Mouse (Mus musculus): ENCODE results near the gene Spdl1. TPM values are rescaled to one million over a fixed set of nuclear protein-coding genes. Genes with fewer than 3 reads are reported as not detected.

The Spdl1 gene
- polyA plus RNA-seq, 1 experiment from 2014 or later, result 21.8 TPM

DNA sequence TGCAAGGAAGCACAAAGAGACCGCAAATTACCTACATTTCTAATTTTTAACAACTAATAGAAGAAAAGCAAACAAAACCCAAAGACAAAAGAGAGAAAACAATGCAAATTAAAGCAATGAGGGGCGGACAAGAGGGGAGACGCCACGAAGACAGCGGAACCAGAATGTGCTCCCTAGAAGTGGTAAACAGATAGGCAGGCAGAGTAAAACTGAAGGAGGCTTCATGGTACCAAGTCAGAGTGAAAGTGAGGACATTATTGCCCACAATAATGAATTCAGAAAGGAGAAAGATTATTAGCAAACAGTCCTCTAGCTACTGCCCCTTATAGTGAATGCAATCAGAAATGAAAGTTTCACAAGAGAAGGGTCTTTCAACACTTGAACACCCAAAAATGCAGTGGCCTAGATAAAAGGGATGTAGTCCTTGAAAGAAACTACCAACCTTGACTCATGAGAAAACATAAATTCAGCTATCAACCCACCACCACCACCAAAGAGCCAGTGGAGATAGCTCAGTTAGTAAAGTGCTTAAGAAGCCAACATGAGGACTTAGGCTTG, 70.8 kb downstream of the Spdl1 start:
- Histone ChIP-seq H3K36me3 (ENCODE audit: control insufficient read depth, insufficient read depth, low read length) (no peaks in the 10 kb centered on the region), H3K9me3 (ENCODE audit: control insufficient read depth, low read depth, low read length) (no peaks in the 10 kb centered on the region), H3K4me1 (ENCODE audit: control insufficient read depth, insufficient read depth, low read length) (no peaks in the 10 kb centered on the region), H3K9ac (replicated peaks; ENCODE audit: low read depth, low read length) (no peak overlapping the region), H3K4me3 (ENCODE audit: low read depth, low read length) (no peak overlapping the region), H3K4me2 (replicated peaks; ENCODE audit: low read depth, low read length) (no peak overlapping the region), H3K27ac (ENCODE audit: low read length) (no peak overlapping the region), H3K27me3 (ENCODE audit: control insufficient read depth, insufficient read depth, low read length) (no peaks in the 10 kb centered on the region)
- 88% methylated on average over 5 of the region's 5 CpGs for WGBS
- ATAC-seq (ENCODE audit: insufficient number of reproducible peaks, insufficient read depth, low FRiP score, low read depth), result no peak

GRCm38 (mm10) chr11:34762125-34762524, 71.3 kb downstream of the Spdl1 start:
- Histone ChIP-seq H3K27me3 (ENCODE audit: control insufficient read depth, insufficient read depth, low read length) (no peaks in the 10 kb centered on the region), H3K4me3 (ENCODE audit: low read depth, low read length) (no peak overlapping the region), H3K9ac (replicated peaks; ENCODE audit: low read depth, low read length) (no peak overlapping the region), H3K4me1 (ENCODE audit: control insufficient read depth, insufficient read depth, low read length) (no peaks in the 10 kb centered on the region), H3K9me3 (ENCODE audit: control insufficient read depth, low read depth, low read length) (no peaks in the 10 kb centered on the region), H3K27ac (ENCODE audit: low read length) (no peak overlapping the region), H3K36me3 (ENCODE audit: control insufficient read depth, insufficient read depth, low read length) (no peaks in the 10 kb centered on the region), H3K4me2 (replicated peaks; ENCODE audit: low read depth, low read length) (no peak overlapping the region)
- 86% methylated on average over 6 of the region's 6 CpGs for WGBS
- ATAC-seq (ENCODE audit: insufficient number of reproducible peaks, insufficient read depth, low FRiP score, low read depth), result no peak

DNA sequence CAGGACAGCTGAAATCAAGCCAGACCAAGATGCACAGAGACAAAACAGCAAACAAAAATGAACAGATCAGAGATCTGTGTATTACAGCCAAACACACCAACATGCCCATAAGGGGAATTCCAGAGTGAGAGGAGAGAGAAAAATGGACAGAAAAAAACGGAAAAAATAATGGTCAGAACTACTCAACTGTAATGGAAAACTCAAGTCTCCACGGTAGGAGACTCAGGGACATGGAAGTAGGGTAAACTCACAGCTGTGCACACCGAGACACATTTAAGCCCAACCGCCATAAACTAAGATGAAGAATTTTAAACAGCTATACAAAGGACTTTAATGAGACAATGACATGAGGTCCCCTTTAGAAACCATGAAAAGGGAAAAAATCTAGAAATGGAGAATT, 73.9 kb downstream of the Spdl1 start:
- no peak overlapping the region for H3K27ac ChIP-seq (ENCODE audit: low read length)
- WGBS, result 69% methylated on average over 4 of the region's 4 CpGs
- ATAC-seq (ENCODE audit: insufficient number of reproducible peaks, insufficient read depth, low FRiP score, low read depth), result no peak
- no peak overlapping the region for H3K4me2 ChIP-seq (replicated peaks; ENCODE audit: low read depth, low read length)
- no peak overlapping the region for H3K4me3 ChIP-seq (ENCODE audit: low read depth, low read length)
- no peak overlapping the region for H3K9ac ChIP-seq (replicated peaks; ENCODE audit: low read depth, low read length)
- H3K36me3 ChIP-seq (ENCODE audit: control insufficient read depth, insufficient read depth, low read length), result no peaks in the 10 kb centered on the region
- H3K9me3 ChIP-seq (ENCODE audit: control insufficient read depth, low read depth, low read length), result no peaks in the 10 kb centered on the region
- no peaks in the 10 kb centered on the region for H3K4me1 ChIP-seq (ENCODE audit: control insufficient read depth, insufficient read depth, low read length)
- H3K27me3 ChIP-seq (ENCODE audit: control insufficient read depth, insufficient read depth, low read length), result no peaks in the 10 kb centered on the region

Other genes starting within 250 kb of the Spdl1 start
- 2.0 and 3.0 TPM in 2 replicates for gene Dock2, start 49.7 kb downstream of the Spdl1 start, polyA plus RNA-seq (2014; fragmentation: Nextera tagmentation; extraction: Ambion mirVana)